Mouse (Mus musculus): ENCODE measurements at regions not wholly inside any gene's neighbourhood (a gene's known extent, or its start where the extent isn't known, plus 50 kb on each side); places are given as distances from the start of the nearest gene placed in this dataset.

GRCm38 (mm10) chr9:41365251-41365650 lies 203.8 kb upstream of the Ubash3b start:
- no peak for TF ChIP-seq CTCF (IDR thresholded peaks at IDR 0.05; ENCODE audit: low read depth, low read length)
- TF ChIP-seq POLR2AphosphoS5 (IDR thresholded peaks at IDR 0.05; ENCODE audit: insufficient replicate concordance, low read depth, low read length), result no peak
- TF ChIP-seq GATA1 (IDR thresholded peaks at IDR 0.05; ENCODE audit: borderline replicate concordance, low read length), result no peak
- no peak for TF ChIP-seq TAL1 (conservative IDR thresholded peaks at IDR 0.05; ENCODE audit: low read depth, low read length)
- no peak for TF ChIP-seq GATA2 (IDR thresholded peaks at IDR 0.05; ENCODE audit: borderline replicate concordance, low read depth, low read length)

Data from G1E (cell line).